Mouse (Mus musculus): ENCODE data around the gene Rps27a.

- TF ChIP-seq POLR2A (IDR thresholded peaks at IDR 0.05; ENCODE audit: low read depth, low read length) (no peak), CTCF (IDR thresholded peaks at IDR 0.05; ENCODE audit: borderline replicate concordance, insufficient read depth, low read length) (no peak)
Observed at GRCm38 (mm10) chr11:29563406-29563805, 15.5 kb upstream of the Rps27a start.
